Mouse (Mus musculus): ENCODE results near the gene Tlr7. TPM values are rescaled to one million over a fixed set of nuclear protein-coding genes. Genes with fewer than 3 reads are reported as not detected.
"Not testable (repeated sequence)": the region's sequence is repeated elsewhere in the genome, so short reads cannot be mapped to it uniquely, and the experiment has no call there.

The Tlr7 gene
- total RNA-seq, 4 experiments from 2014 or later, result 0.27 to 0.92 (median 0.56) TPM

DNA sequence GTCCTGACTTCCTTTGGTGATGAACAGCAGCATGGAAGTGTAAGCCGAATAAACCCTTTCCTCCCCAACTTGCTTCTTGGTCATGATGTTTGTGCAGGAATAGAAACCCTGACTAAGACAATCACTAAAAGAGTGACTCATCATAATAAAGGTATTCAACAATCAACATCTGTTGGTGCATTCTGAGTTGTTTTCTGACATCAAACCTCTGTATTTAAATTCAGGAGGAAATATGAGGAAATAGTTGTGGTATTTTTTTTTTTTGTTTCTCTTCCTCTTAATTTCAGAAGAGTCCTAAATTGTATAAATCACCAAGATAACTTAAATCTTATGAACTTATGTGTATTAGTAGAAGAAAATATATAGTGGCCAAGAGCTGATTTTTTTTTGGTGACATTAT lies 28.3 kb downstream of the Tlr7 start:
- not testable (repeated sequence) for DNase-seq (ENCODE audit: low spot score in 2 of 2)

DNA sequence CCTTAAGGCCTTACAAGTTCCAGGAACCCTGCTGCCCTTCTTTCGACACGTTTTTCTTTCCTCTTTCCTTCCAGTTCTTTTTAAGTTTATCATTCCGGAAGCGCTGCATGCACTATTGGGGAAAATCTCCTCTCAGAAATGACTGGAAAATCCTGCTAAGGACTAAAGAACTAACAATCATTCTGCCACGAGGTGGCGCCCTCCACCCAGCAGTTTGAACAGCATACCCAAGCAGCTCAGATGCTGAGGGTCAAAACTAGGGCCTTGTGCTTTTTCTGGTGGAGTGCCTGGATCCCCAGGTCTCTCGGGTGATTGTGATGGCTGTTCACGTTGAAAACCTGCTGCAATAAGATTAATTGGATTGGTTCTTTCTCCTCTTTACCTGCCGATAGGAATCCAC lies 53.4 kb downstream of the Tlr7 start:
- DNase-seq (ENCODE audit: low spot score in 2 of 2), result peak; percentile 5 to 37

DNA sequence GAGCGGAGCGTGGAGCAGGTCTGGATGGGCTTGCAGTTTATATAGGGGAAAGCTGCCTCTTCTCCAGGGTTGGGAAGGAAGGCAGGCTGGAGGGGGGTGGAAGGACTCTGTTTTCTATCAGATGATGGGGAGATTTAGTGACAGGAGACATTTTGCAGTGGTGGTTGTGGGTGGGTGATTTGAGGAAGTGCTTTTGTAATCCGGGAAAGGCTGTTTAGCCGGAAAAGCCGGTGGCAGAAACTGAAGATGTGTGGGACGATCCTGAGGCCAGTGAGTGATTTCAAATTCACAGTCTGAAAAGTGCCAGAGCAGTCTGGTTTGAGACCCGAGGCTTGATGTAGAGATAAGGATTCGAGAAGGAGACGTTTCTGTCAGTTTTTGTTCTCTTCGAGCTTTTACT lies 53.8 kb downstream of the Tlr7 start:
- DNase-seq (ENCODE audit: low spot score in 2 of 2), result no peak

DNA sequence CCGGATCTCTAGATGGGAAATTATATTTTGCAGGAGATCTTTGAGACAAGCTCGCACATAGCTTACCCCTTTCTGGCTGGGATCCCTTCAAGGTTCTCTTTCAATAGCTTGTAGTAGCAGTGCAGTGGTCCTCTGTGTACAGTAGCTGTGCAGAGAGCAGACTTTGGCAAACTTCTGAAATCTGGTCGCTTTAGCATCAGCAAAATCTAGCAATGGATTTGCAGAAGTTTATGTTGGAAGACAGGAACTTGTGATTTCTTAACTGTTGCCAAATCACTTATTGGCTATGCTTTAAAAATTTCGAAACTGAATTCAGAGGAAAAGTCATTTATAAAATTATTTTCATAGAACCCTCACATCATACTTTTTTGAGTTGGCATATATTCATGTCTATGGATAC lies 66.3 kb downstream of the Tlr7 start, which contains the start of gene Tlr8:
Gene Tlr8 (minus strand): TSS at position 244 of the 400 bp plus-strand sequence.
- DNase-seq (ENCODE audit: low spot score in 2 of 2), result no peak

DNA sequence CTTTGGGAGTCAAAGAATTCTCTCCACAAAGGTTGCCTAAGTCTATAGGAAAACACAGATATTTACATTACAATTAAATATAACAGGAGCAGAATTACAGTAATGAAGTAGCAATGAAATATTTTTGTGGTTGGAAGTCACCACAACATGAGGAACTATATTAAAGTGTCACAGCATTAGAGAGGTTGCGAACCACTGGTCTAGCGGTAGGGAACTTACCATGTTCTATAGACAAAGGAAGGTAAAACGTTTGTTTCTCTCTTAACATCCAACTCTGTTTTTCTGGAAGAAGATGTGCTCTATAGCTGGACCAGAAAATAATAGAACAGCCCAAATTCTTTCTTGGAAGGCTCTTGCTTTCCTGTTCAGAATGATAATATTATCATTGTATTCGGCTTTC lies 66.8 kb downstream of the Tlr7 start:
- DNase-seq (ENCODE audit: low spot score in 2 of 2), result no peak

Other genes starting within 250 kb of the Tlr7 start
- gene Tmsb4x, start 121.2 kb downstream of the Tlr7 start, total RNA-seq (2022), result 100 to 1,000 TPM; 149 to 210 (median 158) TPM
- under 1 TPM in 3 of 4 experiments, not detected in 1; 0.29 to 0.83 (median 0.46) TPM for gene Tlr8, start 66.2 kb downstream of the Tlr7 start, total RNA-seq (2022)
- 1 to 10 TPM; 1.1 to 1.6 (median 1.1) TPM for gene Prps2, start 52.2 kb upstream of the Tlr7 start, total RNA-seq (2022)